Mouse (Mus musculus) hematopoietic stem cell, adult 5-6 weeks (primary cell): ENCODE data around the gene Ppfia4. TPM values are rescaled to one million over a fixed set of nuclear protein-coding genes. Genes with fewer than 3 reads are reported as not detected.

Source experiments
- ATAC-seq, 2 experiments: fragments of 125-278 bp in 1 of 2; replicated peaks in 1 of 2; 2 replicates each; pipeline ENCODE4 v1.8.0; 2016 to 2017; ENCODE audit warnings: inconsistent platforms in 2 of 2, mild to moderate bottlenecking in 2 of 2, moderate number of reproducible peaks in 2 of 2, low read depth in 1 of 2, moderate TSS enrichment in 1 of 2; ENCODE audit not compliant: low FRiP score in 2 of 2, poor library complexity in 2 of 2, severe bottlenecking in 2 of 2, insufficient read depth in 1 of 2, low TSS enrichment in 1 of 2
- total RNA-seq: library from RNA; stranded (forward); fragments of 172-1452, 232-1000 nt; gene quantifications from 2 replicates; pipeline ENCODE4 v1.2.3, GENCODE M21; 2017

The Ppfia4 gene
- total RNA-seq, 1 experiment from 2014 or later = 0.50 TPM

DNA sequence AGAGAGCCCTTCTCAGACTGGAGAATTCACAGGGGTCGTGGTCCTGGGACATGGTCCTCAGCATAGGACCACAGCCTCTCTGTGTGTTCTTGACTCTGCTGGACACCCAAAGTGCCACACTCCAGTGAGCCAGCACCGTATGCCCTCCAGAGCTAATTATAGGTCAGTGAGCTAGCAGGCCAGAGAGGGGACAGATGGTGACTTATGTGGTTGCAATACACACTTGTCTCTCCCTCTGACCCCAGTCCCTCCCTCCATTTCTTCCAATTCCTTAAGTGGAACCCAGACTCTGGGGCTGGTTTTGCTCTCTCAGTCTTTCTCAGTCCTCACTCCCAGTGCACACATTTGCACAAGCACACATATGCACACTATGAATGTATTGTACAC lies 9.5 kb upstream of the Ppfia4 start:
- no peak for ATAC-seq

DNA sequence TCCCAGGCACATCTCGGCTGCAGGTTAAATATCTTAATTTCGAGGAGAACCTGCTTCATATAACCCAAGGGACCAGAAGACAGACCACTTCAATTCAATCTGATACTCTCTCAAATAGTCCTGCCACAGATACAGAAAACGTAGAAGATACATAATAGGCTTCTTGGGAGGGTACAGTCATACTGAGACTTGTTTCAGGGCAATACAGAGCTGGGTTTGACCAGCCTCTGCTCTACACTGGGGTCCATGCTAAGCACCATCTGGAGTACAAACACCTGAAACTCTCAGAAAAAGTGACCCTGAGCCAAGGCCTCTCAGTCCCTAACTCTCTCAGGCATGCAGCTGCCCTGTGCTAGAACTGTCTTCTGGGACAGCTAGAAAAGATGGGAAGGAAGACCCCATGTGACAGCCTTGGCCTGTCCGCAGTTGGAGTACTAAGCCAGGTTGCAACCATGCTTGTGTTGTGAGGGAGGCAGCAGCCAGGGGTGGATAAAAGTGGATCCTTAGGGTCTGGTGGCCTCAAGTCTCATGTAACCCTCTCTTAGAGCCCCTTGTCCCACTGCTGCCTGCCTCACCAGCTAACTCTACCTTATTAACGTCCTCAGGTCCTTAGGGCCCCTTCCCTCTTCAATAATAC lies 9.0 kb upstream of the Ppfia4 start:
- ATAC-seq = no peak

DNA sequence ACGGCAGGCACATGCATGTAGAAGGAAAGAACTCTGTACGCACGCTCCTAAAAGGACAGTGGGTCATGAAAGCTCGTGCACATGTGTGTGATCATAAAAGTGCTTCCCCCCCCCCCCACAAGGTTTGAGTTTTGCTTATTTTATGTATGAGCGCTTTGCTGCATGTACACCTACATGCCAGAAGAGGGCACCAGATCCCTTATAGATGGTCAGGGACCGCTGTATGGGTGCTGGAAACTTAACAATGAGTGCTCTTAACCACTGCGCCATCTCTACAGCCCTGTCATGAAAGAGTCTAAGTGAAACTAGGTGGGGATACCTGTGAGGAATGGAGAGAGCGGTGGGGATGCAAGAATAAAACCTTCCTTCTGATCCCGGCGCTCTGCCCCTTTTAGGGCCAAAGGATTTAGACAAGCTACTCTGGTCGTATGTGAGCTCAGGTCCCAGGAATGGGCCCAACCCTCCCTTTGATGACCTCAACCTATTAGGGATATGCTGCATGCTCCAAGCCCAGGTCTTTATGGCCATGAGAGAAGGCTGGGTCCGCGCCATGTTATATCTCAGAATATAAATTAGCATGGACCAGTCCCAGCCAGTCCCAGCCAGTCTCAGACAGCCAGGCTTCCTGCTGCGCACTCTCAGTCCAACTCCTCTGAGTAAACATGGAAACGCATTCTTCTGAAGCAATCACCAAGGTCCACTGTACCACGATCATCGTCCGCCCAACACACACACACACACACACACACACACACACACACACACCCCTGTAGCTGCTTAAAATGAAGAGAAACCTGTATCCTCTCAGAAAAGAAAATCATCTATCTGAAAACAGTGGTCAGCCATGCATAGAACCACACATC lies 7.3 kb upstream of the Ppfia4 start:
- ATAC-seq = no peak

DNA sequence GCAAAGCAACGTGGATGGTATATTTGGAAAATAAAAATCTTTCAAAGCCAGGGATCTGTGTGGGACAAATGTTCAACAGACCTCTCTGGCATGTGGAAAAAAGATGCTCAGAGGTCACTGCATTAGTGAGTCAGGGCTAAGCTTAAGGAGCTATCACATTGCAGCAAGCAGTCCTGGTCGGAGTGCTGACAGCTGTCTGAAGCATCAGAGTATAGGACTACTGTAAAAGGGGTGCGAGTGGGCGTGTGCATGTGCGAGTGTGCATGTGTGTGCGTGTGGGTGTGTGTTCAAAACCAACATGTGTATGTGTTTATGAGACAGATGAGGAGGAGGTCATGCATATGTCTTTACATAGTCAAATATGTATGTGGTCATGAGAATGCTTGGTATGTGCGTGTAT lies 6.4 kb upstream of the Ppfia4 start:
- no peak for ATAC-seq

DNA sequence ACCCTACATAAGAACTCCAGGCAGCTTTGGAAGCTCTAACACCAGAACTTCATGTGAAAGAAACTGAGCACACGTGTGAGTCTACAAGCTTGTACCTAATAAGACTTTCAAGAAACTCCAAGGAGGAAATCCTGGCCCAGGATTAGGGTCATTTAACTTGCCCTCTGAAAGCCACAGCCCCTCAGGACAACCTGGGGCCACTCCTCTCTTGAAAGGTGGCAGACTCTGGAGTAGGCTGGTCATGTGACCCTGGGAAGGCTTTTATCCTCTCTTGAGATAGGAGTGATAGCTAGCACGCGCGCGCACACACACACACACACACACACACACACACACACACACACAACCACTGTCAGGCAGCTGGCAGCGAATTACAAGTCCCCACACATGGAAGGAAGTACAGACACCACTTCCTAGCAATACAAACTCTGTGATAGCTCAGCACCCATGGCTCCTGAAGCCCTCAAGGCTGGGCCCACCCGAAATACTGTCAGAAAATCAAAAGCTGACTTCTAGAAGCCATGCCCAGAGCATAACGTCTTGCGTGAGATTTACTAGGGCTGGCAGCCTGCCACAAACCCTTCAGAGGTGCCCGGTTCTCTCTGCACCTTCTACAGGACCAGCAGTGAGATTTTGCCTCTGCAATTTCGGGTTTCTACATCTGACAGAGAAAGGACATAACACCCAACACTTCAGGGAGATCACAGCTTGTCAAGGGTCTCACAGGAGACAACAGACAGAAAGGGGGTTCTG lies 4.4 kb upstream of the Ppfia4 start:
- ATAC-seq = no peak

- no peak for ATAC-seq
These were observed 3.4 kb upstream of the Ppfia4 start for GRCm38 (mm10) chr1:134335924-134336810.

GRCm38 (mm10) chr1:134335211-134335923 lies 2.6 kb upstream of the Ppfia4 start:
- no peak for ATAC-seq

- no peak for ATAC-seq
These were observed 1.5 kb upstream of the Ppfia4 start for GRCm38 (mm10) chr1:134334111-134334827.

GRCm38 (mm10) chr1:134333371-134334110 lies 813 bp upstream of the Ppfia4 start:
- ATAC-seq = no peak

GRCm38 (mm10) chr1:134331879-134332635 lies 671 bp downstream of the Ppfia4 start:
- ATAC-seq = no peak

- no peak for ATAC-seq
These were observed 5.8 kb downstream of the Ppfia4 start for GRCm38 (mm10) chr1:134326841-134327346.

- ATAC-seq = no peak
These were observed 10.1 kb downstream of the Ppfia4 start for GRCm38 (mm10) chr1:134322591-134322990.

- ATAC-seq = no peak
These were observed 11.9 kb downstream of the Ppfia4 start for GRCm38 (mm10) chr1:134320691-134321301.

GRCm38 (mm10) chr1:134318261-134318660 lies 14.5 kb downstream of the Ppfia4 start:
- ATAC-seq = no peak
